Mouse (Mus musculus) heart, postnatal 36 days (tissue): ENCODE measurements around the gene Adgrd1. TPM values are rescaled to one million over a fixed set of nuclear protein-coding genes. Genes with fewer than 3 reads are reported as not detected.
A peak's percentile ranks its signal among the peaks of the same experiment; 100 is the strongest.
"Not testable (repeated sequence)": the region's sequence is repeated elsewhere in the genome, so short reads cannot be mapped to it uniquely, and the experiment has no call there.

Experiments used
- DNase-seq, 2 experiments: peaks; one replicate each; pipeline ENCODE4 v3.0.0; 2021 to 2022
- intact Hi-C: fragments of 180-260 bp; cut with DNase I; formaldehyde crosslinking; loops from one replicate; pipeline ENCODE4 v1.15.1; 2025
- total RNA-seq, 2 experiments: library from RNA; stranded (reverse); gene quantifications; 2 replicates each; pipeline ENCODE4 v1.2.3; 2021

Adgrd1 gene
- total RNA-seq, 2 experiments from 2014 or later = 4.7 to 5.9 TPM

DNA sequence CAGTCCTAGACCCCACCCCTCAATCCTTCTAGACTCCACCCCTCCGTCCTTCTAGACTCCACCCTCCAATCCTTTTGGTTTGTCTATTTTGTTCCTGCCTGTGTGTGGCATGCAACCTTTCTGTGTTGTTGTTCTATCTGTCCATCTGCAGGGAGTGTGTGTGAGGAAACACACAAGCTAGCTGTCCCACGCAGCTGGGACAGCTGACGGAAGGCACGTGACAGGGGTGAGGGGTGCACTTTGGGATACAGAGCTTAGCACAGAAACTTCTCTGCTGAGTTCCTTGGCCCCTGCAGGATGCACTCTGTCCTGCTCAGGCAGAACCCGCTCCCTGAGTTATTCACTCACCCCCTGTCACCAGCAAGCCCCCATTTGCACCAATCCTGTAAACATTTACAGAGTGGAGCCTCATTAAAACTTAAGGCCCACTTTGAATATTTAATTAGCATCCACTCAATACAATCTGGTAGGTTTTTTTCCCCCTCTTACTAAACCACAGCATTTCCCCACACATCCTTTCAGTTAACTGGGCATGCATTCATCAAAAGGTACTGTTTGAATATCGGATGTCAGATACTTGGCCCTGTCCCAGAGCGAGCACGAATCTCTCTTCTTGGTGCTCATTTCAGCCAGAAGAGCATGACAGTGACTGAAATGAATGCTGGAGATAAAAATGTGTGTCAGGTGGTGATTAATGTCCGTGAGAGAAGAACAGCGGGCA lies 4.0 kb upstream of the Adgrd1 start:
- intact Hi-C loops = no loop called here
- DNase-seq = no peak

DNA sequence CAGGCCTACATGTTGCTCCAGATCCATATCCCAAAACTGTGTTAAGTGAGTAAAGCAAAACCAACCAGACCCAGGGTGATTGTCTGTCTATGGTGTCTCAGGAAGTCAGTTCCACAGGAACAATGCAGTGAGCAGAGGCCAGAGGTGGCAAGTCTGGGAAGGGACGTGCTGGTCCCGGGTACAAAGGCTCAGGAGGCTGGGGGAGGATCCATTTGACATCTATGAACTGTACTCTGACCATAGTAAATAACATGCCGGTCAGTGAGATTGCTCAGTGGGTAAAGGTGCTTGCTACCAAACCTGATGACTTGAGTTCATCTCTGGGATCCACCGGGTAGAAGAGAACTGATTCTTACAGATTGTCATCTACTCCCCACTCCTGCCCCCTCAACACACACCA lies 3.4 kb upstream of the Adgrd1 start:
- DNase-seq = no peak
- intact Hi-C loops = no loop called here

DNA sequence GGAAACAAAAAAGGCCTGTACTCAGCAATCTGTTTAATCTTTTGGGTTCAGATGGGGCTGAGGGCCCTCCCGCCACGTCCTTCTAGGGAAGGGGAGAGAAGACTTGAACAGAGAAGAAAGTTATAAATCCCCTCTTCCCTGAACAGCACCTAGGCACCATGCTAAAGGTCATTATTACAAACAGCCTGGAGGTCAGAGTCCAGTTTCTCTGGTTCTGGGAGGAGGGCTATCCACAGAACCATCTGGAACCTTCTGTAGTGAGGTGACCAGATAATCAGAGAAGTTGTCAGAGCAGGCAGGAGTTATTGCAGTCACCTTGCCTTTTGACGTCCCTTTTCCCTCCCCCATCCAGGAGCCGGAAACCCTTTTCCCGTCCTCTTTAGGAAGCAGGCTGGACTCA lies 2.3 kb upstream of the Adgrd1 start:
- DNase-seq = no peak
- intact Hi-C loops = no loop called here

- DNase-seq = no peak
- intact Hi-C loops = no loop called here
Observed at GRCm38 (mm10) chr5:129104043-129104442, 7.5 kb downstream of the Adgrd1 start.

- intact Hi-C loops = no loop called here
- no peak for DNase-seq
Observed at GRCm38 (mm10) chr5:129111729-129112128, 15.2 kb downstream of the Adgrd1 start.

- intact Hi-C loops = no loop called here
- no peak for DNase-seq
Observed at GRCm38 (mm10) chr5:129113741-129114476, 17.4 kb downstream of the Adgrd1 start.

GRCm38 (mm10) chr5:129116299-129116698 lies 19.7 kb downstream of the Adgrd1 start:
- intact Hi-C loops = no loop called here
- DNase-seq = no peak

- DNase-seq = no peak
- intact Hi-C loops = no loop called here
Observed at GRCm38 (mm10) chr5:129117593-129118113, 21.1 kb downstream of the Adgrd1 start.

DNA sequence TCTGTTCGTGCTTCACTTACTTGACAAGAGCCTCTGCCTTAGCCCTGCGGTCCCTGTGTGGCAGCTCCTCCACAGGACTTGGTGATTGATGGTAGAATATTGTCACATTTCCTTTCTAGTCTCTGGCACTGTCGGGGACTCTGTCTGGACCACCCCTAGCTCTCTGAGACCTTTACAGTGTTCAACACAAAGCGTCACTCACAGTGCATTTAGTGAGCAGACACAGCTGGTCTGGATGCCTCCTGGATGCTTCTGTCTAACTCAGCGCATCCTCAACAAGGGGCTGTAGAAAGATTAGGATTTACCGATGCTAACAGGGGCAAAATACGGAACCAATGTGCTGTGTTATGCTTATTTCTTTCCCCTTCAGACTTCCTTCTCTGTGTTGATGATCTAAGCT lies 22.0 kb downstream of the Adgrd1 start:
- intact Hi-C loops = no loop called here
- no peak for DNase-seq

DNA sequence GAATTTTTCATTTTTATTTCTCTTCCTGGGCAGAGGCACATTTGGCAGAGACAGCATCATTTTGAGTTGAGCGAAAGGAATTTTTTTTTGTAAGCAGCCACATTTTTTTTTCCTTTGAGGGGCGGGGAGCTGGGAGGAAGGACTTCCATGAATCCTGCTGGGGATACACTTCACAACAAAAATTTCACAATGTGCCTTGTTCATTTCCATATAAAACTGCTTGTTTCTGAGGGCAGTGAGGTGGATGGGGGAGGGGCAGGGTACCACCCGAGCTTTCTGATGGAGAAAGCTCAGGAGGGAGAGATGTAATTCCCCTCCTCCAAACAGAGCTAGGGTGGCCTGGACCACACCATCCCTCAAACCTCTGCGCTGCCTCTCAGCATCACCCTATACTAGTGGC lies 22.6 kb downstream of the Adgrd1 start:
- intact Hi-C loops = no loop called here
- DNase-seq = no peak

DNA sequence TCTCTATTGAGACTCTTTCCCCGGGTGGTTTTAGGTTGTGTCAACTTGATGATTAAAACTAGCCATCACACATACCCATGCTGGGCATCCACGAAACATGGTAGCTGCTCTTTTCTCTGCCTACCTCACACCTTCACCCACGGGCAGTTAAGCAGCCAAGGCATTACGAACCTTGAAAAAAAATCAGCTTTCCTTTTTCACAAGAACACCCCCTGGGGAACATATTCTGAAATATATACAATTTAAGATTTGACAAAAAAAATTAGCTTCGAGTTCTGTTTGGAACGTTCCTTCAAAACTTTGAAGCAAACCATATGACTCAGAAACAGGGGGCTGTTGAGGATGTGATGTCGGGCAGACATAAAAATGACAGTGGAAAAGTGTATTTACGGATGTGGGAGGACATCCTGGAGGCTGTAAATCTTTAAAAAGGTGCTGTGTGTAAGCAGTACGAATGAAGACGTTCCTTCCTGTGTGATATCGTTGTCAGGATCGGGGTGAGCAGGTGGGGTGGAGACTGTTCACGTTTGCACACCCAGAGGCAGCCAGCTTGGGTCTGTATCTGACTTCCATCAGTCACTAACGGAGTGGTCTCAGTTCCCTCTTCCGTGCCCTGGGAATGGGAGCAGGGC lies 25.2 kb downstream of the Adgrd1 start:
- intact Hi-C loops = no loop called here
- DNase-seq = no peak

DNA sequence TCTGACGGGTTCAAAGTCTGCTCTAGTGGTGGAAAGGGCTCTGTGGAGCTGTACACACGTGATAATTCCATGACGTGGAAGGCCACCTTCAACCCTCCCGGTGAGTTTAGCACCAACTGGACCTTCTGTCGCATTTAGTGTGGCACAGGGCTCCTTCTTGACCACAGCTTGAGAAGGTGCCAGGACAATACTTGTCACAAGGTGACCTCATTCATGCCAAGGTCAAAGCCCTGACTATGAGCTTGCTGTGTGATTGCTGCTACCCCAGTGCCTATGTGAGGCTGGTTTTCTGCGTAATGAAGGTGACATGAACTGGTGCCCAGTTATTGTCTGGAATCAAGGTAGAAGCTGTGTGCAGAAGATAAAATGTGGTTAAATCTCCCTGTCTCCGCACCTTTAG lies 25.9 kb downstream of the Adgrd1 start:
- intact Hi-C loops = no loop called here

DNA sequence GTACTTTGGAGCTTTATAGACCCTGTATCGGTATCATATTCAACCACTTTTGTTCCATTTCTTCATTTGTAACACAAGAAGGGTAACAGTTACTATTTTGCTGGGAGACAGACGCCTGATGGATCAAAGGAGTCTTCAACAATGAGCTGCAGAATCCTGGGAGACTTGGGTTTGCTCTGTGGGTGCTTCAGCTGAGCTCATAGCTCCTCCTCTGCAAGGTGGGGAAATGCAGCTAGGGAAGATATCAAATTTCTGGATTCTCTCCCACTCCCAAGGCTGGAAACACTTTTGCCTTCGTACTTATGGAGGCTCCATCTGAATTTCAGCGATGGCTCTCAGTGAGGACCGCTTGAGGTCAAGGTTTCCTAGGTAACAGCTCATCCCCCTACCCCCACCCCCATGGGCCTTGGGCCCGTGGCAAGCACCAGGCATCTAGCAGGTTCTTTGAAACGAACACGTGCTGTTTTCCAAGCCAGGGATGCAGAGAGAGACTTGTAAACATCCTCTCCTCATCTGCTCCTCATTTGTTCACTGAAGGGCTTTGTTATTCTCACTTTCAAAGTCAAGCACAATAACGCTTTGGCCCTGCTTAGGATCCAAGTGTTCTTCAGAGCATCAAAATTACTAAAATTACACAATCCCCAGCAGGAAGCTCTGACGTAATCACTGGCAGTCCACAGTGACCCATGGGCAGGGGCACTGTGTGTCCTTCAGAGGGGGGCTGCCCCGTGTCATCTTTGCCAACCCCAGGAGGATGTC lies 27.7 kb downstream of the Adgrd1 start:
- intact Hi-C loops = no loop called here
- DNase-seq = peak in 1 of 2 experiments; percentile 25

More for the DNA sequence above, 25.9 kb downstream of the Adgrd1 start:
- no peak for DNase-seq

DNA sequence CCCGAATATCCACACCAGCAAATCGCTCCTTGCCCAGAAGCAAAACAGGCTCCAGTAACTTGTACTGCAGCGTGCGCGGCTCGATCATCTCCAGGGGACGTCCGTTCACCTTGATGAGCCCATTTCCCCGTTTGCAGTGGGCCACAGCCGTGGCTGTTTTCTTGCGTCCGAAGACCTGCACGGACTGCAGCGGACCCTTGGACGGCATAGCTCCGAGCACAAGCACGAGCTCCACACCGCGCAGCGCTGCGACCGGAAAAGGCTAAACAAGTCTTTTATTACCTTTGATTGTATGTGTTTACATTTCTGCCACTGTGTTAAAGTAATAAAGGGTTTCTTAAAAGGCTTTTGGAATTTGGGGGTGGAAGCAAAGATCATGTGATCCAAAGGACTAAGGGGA lies 31.8 kb downstream of the Adgrd1 start:
- intact Hi-C loops, DNase-seq: not testable (repeated sequence)

DNA sequence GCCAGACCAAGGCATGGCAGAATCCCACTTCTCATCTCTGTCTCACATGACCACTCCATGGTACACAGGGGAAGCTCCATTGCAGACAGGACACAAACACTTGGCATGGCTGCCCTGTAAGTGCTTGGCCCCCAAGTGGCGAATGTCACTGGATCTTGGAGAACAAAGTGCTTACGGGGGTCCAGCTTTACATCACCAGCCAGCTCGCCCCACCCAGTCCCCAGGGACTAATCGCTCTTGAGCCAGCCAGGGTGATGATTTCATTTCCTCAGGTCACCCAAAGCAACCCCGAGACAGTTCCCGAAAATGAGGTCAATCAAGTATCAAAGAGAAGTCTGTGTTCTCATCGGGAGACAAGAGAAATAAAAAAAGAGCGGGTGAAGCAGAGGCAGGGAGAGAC lies 33.8 kb downstream of the Adgrd1 start:
- peak; percentile 29 to 44 for DNase-seq
- intact Hi-C loops = no loop called here

DNA sequence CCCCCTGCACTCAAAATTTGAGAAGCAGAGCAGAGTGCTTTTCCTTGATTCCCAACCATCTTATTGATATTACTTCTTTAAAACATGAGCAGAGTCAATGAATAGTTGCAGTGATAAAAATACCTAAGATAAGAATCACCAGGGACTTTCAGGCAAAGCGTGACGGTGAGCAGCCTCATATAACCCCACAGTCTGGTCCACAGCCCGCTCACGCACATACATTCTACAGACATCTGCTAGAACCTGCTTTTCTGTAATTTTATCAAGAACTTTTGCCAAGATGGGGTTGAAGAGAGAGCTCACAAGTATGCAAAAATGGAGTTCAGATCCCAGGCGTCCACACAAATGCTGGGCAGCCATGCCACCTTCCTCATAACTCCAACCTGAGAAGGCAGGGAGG lies 40.9 kb downstream of the Adgrd1 start:
- intact Hi-C loops = no loop called here
- DNase-seq = no peak

DNA sequence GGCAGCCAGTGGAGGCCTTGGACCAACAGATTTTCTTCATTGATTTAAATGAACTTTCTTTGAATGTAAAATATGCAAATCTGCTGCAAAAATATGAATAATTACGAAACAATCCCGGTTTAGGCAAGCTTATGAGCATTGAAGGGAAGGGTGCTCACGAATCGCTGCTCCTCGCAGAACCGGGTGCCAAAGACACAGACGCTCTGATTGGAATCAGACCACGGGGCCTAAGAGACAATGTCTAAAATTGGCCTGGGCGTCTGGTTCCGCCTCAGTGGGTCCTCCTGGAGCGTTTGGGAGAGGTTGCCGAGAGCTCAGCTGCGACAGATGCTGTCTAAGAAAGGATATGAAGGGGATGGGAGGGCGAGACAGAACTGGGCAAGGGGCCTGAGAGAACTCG lies 42.0 kb downstream of the Adgrd1 start:
- intact Hi-C loops = no loop called here
- peak; percentile 5 to 17 for DNase-seq

DNA sequence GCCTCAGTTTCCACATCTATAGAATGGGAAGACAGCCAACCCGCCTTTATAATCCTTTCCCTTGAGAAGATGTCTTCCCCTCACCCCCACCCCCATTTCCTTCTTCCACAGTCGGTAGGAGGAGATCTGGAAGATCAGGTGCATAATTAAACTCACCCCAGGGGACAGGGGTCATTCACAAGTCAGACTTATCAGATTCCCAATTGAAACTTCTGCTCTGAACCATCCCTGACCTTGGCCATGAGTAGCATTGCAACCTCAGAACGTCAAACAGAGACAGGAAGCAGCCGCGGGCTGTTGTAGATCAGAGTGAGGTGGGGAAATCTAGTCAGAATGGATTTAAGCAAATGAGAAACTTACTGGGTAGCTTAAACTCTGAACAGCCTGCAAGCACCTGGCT lies 46.3 kb downstream of the Adgrd1 start:
- intact Hi-C loops = no loop called here
- DNase-seq = no peak

DNA sequence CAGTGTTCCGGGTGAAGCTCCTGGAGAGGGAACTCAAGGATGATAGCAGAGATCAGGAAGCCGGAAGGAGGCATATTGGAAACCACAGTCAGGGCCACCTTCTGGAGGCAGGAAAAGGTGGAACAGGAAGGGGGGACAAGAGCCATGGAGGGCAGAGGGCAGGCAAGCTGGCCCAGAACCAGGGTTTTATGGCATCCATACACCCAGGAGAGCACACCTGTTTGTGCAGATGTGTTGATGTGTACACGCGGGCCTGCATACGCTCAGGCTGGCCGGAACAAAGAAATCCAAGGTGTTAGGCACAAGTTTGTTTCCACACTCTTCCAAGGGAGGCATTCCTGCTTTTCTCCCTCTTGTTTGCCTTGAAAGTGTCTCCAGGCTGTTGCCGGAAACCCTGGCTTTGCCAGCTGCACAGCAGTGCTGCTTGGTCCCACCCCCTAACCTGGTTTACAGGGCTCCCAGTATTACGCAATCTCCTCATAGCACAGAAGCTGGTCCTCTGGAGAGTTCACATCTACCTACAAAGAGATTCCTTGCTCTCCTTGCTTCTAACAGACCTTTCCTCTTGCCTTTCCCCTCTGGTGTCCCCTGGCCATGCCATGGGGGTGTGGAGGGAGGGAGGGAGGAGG lies 48.9 kb downstream of the Adgrd1 start:
- DNase-seq = no peak
- intact Hi-C loops = no loop called here

- intact Hi-C loops = no loop called here
- no peak for DNase-seq
Observed at GRCm38 (mm10) chr5:129146892-129147509, 50.5 kb downstream of the Adgrd1 start.
